Mouse (Mus musculus) right cerebral cortex, postnatal 4 days (tissue): ENCODE data around the gene Alpi.
A peak's percentile ranks its signal among the peaks of the same experiment; 100 is the strongest.

Source experiments
- DNase-seq: peaks from one replicate; pipeline ENCODE4 v3.0.0-alpha.2; 2022

Alpi gene

DNA sequence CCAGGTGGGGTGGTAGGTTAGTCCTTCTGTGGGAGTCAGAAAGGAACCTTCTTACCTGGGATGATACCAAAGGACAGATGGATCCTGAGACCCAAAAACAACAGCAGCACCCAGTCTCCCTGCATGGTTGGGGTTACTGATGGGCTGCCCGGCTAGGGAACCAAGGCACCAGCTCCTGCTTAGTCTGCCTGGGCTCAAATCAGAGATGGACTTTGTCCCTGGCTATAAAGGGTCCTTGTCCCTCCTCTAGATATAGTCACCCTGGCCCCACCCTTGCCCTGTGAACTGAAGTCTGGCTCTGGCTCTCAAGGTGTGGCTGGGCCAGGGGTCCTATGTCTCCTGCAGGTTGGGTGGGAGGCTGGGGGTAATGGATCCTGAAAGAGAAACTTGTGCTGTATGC is at the start of gene Alpi:
Alpi (minus strand) TSS at position 196 of the 400 bp plus-strand sequence.
- no peak for DNase-seq

- DNase-seq, result no peak
These were observed 48.0 kb upstream of the Alpi start for GRCm38 (mm10) chr1:87149422-87149821.

- no peak for DNase-seq
These were observed 41.7 kb upstream of the Alpi start for GRCm38 (mm10) chr1:87143141-87143540.

GRCm38 (mm10) chr1:87142456-87142855 is 41.0 kb upstream of the Alpi start:
- DNase-seq, result no peak

DNA sequence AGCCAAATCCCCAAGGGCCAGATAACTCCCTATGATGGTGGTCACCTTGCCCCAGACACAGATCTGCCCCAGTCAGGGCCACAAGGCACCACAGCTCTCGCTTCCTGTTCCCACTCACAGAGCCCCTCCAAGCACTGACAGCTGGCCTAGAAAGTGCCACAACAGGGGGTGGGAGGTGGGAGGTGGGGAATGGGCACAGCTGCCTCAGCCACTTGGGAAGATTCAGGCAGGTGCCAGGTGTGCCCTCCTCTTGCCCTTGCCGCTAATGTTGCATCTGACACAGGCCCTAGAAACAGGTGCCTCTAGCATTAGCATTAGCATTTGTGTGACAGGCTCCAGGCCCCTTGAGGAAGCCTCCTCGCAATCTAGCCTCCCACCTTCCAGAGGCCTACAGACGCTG is 40.1 kb upstream of the Alpi start:
- DNase-seq, result no peak

DNA sequence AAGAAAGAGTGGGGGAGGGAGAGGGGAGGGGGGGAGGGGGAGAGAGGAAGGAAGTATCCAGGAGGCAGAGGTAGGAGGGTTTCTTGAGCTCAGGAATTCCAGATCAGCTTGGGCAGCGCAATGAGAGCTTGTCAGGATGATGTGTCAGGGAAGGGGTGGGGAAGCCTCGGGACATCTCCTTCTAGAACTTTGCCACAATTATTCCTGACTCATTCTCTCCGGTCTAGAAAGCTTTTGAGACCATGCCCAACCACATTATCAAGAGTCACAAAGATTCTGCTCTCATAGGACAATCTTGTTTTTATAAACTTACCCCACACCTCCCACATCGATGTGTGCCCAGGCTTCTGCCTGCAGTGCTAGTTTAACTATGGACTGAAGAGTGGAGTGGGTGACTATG is 30.4 kb upstream of the Alpi start:
- no peak for DNase-seq

GRCm38 (mm10) chr1:87127206-87128030 is 26.0 kb upstream of the Alpi start:
- DNase-seq, result peak; percentile 51

- no peak for DNase-seq
These were observed 23.3 kb upstream of the Alpi start, which contains the start of gene Akp3 for GRCm38 (mm10) chr1:87124673-87125072. Gene Akp3 (plus strand): TSS chr1:87124973.

DNA sequence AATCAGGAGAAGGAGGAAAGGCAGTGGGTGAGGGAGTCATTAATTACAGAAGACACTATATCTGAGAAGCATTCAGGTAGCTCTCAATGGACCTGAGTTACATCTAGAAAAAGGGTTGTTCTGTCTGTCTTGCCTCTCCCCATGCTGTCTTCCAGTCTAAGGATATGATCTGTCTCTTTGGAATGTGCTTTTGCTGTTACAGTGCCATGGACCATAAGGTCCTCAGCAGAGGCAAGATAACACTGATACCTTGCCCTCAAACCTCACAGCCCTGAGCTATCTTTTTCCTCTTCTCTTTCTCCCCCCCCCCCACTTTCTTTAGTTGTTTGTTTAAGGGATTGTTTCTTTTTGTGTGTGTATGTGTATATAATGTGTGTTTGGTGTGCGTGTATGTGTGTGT is 13.4 kb upstream of the Alpi start:
- DNase-seq, result no peak

DNA sequence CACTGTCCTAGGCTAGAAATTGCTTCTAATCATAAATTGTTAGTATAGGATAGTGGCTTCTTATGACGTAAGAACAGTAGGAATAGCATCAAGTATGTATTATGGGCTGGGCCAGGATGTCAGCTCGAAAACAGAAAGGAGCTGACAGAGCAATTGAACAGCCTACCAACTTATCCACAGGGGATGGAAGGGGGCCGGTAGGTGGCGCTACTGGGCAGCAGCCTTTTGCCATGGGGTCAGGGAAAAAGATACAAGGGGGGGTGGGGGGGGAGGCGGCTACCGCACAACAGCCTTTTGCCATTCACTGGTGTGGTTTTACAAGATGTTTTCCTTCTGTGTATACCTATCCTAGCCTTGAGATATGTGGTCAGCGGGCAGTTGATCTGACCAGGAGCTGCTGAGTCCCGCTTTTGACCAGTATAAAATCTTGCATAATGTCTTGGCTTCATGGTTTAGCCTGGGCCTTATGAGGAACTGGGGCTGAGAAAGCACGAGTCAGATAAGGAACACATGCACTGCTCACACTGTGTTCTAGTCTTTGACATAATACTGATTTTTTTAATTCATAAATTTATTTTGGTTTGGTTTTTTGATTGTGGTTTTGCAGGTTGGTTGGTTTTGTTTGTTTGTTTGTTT is 10.4 kb upstream of the Alpi start:
- DNase-seq, result peak; percentile 47

- no peak for DNase-seq
These were observed 7.2 kb upstream of the Alpi start for GRCm38 (mm10) chr1:87108564-87108963.

- DNase-seq, result no peak
These were observed 5.1 kb upstream of the Alpi start for GRCm38 (mm10) chr1:87106536-87106935.

DNA sequence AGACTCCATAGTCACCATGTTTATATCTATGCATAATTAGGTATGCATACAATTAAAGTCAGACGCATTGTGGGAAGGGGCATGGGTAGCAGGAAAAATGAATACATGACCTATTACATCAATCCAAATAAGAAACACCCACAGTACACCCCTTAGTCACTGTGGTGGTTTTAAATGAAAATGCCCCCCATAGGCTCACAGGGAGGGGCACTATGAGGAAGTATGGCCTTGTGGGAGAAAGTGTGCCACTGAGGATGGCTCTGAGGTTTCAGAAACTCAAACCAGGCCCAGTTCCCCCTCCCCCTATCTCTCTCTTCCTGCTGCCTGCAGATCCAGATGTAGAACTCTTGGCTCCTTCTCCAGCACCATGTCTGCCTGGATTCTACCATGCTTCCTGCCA is 2.5 kb upstream of the Alpi start:
- DNase-seq, result no peak

GRCm38 (mm10) chr1:87102114-87102513 is 708 bp upstream of the Alpi start:
- no peak for DNase-seq

DNA sequence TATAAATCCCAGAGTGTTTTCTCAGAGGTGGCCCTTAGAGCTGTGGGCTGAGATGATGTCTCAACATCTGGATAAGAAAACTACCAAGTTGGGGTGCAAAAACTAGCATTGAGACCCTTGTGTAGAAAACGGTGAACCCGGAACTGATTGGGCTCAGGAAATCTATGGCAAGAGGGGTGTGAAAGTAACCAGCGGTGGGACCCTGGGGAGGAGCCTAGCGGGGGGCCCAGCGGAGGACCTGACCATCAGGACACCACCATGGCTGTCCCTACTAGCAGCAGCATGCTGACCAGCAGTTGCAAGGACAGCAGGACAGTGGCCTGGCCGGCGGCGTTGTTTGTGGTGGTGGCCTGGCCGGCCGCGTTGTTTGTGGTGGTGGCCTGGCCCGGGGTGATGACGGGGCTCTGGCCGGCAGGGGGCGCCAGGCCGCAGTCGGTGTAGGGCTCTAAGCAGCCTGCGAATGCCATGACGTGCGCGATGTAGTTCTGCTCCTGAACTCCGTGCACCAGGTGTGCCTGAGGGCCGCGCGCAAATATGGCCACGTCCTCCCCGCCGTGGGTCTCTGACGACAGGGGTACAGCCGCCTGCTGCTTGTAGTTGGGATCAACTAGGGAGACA is 2.9 kb downstream of the Alpi start:
- DNase-seq, result peak; percentile 60

- DNase-seq, result no peak
These were observed 5.8 kb downstream of the Alpi start for GRCm38 (mm10) chr1:87095642-87096041.

DNA sequence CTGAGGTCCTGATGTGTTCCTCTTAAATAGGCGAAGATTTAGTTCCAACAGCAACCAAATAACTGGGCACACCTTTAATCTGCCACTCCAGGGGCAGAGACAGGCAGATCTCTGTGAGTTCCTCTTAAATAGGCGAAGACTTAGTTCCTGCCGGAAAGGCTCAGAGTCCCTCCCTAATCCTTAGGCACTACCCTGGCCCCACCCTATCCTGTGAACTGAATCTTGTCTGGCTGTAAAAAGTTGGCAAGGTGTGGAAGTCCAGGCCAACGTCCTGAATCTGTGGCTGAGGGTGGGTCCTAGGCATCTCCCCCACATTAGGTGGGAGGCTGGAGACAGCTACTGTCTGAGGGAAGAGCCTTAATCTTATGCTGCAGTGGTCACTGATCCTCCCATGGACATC is 11.6 kb downstream of the Alpi start, which contains the start of gene Alppl2:
Alppl2 (minus strand) TSS at position 101 of the 400 bp plus-strand sequence.
- no peak for DNase-seq

- DNase-seq, result no peak
These were observed 12.2 kb downstream of the Alpi start for GRCm38 (mm10) chr1:87089251-87089650.

DNA sequence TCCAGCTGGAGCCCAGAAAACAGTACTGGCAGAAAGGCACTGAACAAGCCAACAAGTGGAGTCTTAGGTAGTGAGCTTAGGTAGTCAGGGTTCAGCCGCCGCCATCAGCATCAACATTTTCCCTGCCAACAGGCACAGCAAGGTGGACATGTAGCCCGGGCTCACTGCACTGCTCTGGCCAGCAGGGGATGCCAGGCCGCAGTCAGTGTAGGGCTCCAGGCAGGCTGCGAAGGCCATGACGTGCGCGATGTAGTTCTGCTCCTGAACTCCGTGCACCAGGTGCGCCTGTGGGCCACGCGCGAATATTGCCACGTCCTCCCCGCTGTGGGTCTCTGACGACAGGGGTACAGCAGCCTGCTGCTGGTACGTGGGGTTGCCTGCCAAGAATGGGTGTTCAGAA is 14.4 kb downstream of the Alpi start:
- DNase-seq, result no peak

- DNase-seq, result no peak
These were observed 15.2 kb downstream of the Alpi start for GRCm38 (mm10) chr1:87086196-87086595.

DNA sequence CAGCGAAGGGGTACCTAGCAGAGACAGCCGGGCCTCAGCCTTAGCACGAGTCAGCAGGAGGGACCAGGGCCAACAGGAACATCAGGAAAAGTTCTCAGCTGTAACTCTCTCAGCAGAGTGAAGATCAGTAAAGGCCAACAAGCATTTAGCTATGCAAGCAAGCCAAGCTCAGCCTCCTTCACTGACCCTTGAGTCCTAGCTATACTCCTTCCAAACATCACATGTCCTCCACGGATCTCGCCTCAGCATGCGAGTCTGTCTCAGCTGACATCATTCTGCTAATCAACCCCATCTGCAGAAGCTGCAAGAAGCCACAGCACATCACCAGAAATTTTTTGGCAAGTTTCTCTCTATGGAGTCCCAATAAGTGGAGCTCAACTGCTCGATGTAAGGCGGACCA is 27.6 kb downstream of the Alpi start:
- no peak for DNase-seq

DNA sequence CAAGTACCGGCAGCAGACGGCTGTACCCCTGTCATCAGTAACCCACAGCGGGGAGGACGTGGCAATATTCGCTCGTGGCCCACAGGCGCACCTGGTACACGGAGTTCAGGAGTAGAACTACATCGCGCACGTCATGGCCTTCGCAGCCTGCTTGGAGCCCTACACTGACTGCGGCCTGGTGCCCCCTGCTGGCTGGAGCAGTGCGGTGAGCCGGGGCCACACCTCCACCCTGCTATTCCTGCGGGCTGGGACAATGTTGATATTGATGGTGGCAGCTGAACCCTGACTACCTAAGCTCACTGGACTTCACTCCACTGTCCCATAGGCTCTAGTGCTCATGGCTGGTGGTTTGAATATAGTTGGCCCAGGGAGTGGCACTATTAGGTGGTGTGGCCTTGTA is 30.7 kb downstream of the Alpi start:
- no peak for DNase-seq

DNA sequence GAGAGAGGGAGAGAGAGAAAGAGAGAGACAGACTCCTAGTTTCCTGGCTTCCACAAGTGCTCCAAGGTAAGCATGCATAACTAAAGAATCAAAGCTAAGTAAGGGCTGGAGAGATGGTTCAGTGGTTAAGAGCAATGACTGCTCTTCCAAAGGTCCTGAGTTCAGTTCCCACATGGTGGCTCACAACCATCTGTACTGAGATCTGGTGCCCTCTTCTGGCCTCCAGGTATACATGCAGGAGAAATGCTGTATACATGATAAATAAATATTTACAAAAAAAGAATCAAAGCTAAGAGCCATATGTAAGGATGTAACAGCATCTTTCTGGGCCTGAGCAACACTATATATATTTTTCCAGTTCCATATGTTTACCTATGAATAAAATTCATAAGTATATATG is 40.5 kb downstream of the Alpi start:
- no peak for DNase-seq
